Mouse (Mus musculus) liver, embryonic 15.5 days (tissue): ENCODE data around the gene Ssty1. TPM values are rescaled to one million over a fixed set of nuclear protein-coding genes. Genes with fewer than 3 reads are reported as not detected.
"Not testable (repeated sequence)": the region's sequence is repeated elsewhere in the genome, so short reads cannot be mapped to it uniquely, and the experiment has no call there.

ENCODE experiments used
- ATAC-seq: fragments of 200-750 bp; cut with Nextera tagmentation; 2 replicates; pipeline ENCODE4 v1.8.0; 2017; ENCODE audit warnings: moderate number of reproducible peaks, mild to moderate bottlenecking, moderate library complexity; ENCODE audit not compliant: insufficient read depth
- H3K27ac ChIP-seq: fragments of 300-500 bp; sonication (generic); replicated peaks from 2 replicates; pipeline ENCODE4 v1.5.1; 2015; ENCODE audit warnings: mild to moderate bottlenecking, inconsistent platforms
- H3K27me3 ChIP-seq: fragments of 300-500 bp; sonication (generic); 2 replicates; pipeline ENCODE4 v1.6.1; 2015; ENCODE audit warnings: mild to moderate bottlenecking, inconsistent platforms
- H3K36me3 ChIP-seq: fragments of 300-500 bp; sonication (generic); replicated peaks from 2 replicates; pipeline ENCODE4 v1.6.1; 2015; ENCODE audit warnings: moderate library complexity, mild to moderate bottlenecking, inconsistent platforms
- H3K4me1 ChIP-seq: fragments of 300-500 bp; sonication (generic); replicated peaks from 2 replicates; pipeline ENCODE4 v1.6.1; 2015; ENCODE audit warnings: inconsistent platforms
- H3K4me2 ChIP-seq: fragments of 300-500 bp; sonication (generic); 2 replicates; pipeline ENCODE4 v1.6.1; 2015; ENCODE audit warnings: moderate library complexity, mild to moderate bottlenecking, inconsistent platforms
- H3K4me3 ChIP-seq: fragments of 300-500 bp; sonication (generic); replicated peaks from 2 replicates; pipeline ENCODE4 v1.5.1; 2015; ENCODE audit warnings: mild to moderate bottlenecking, inconsistent platforms
- H3K9ac ChIP-seq: fragments of 300-500 bp; sonication (generic); 2 replicates; pipeline ENCODE4 v1.6.1; 2015; ENCODE audit warnings: moderate library complexity, mild to moderate bottlenecking, inconsistent platforms
- H3K9me3 ChIP-seq: fragments of 300-500 bp; sonication (generic); replicated peaks from 2 replicates; pipeline ENCODE4 v1.6.1; 2016; ENCODE audit warnings: inconsistent platforms
- WGBS: fragments of 180-500 bp; shearing (Covaris S2); methylation state at CpG from one replicate; pipeline ENCODE4 v1.1.7; 2015; ENCODE audit warnings: mixed read lengths; ENCODE audit not compliant: insufficient replicate concordance; 5-methylcytosine and 5-hydroxymethylcytosine counted together
- polyA plus RNA-seq: library from polyadenylated mRNA; unstranded; fragments of >200 nt; fragmentation: Nextera tagmentation; extraction: Ambion mirVana; gene quantifications from 2 replicates; pipeline ENCODE4 v1.2.1, GENCODE M21; 2015

Ssty1 gene
- not detected in 2 replicates for polyA plus RNA-seq

DNA sequence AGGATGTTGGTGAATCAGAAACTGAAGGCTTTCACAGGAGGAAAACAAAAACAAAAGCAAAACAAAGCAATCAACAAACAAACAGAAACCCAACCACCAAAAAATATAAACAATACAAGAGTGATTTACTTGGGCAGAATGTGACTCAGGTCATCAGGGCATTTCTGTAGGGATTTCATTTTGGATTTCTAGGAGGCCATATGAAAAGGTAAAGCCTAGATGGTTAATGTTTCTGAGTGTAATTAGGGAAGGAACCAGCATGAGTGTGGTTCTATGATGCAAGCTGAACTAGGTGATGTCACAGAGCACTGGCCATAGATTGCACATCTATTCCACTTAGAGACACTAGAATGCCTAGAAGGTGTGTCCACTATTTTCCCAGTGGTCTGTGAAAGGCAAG is at the start of gene Ssty1:
Ssty1 (plus strand) TSS at position 301 of the 400 bp plus-strand sequence.
- not testable (repeated sequence) for H3K9ac ChIP-seq, H3K27me3 ChIP-seq, H3K4me3 ChIP-seq, H3K36me3 ChIP-seq, H3K9me3 ChIP-seq, ATAC-seq, H3K4me2 ChIP-seq, H3K27ac ChIP-seq, H3K4me1 ChIP-seq

DNA sequence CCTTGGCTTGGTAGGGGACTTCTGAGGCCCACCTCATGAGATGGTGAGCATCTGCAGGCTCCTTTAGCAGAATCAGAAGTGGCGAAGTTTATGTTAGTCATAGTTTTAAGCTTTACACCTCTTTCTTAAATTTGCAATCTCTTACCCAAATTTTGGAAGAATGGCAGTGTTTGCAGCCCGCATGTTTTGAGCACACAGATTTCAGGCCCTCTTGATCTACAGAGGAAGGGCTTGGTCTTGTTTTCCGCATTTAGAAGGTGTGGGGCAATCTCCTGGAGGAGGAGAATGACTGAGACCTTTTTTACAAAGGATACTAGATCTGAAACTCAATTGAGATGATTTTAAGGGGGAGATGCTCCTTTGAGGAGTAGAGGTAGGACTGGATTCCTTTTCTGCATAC is 27.2 kb upstream of the Ssty1 start, which contains the start of gene Gm21764:
Gm21764 (minus strand) TSS at position 101 of the 400 bp plus-strand sequence.
- H3K27me3 ChIP-seq, H3K4me2 ChIP-seq, H3K9ac ChIP-seq, ATAC-seq, H3K4me1 ChIP-seq, H3K4me3 ChIP-seq, H3K36me3 ChIP-seq, H3K27ac ChIP-seq, H3K9me3 ChIP-seq: not testable (repeated sequence)
- WGBS, result no CpG with 5 or more reads among the region's 3 CpGs

Other genes with a start within 250 kb of the Ssty1 start
- gene Gm21904, start 242.8 kb upstream of the Ssty1 start, polyA plus RNA-seq, result not detected in 2 replicates
- gene Gm20772, start 214.4 kb upstream of the Ssty1 start, polyA plus RNA-seq, result not detected in 2 replicates
- gene Gm20831, start 214.4 kb upstream of the Ssty1 start, polyA plus RNA-seq, result not detected in 2 replicates
- gene Srsy, start 151.8 kb upstream of the Ssty1 start, polyA plus RNA-seq, result not detected in 2 replicates
- not detected in 2 replicates for gene Gm21764, start 27.3 kb upstream of the Ssty1 start, polyA plus RNA-seq